Mouse (Mus musculus) liver (tissue): ENCODE measurements around the gene Prcc.
"Not testable (repeated sequence)": the region's sequence is repeated elsewhere in the genome, so short reads cannot be mapped to it uniquely, and the experiment has no call there.

ENCODE experiments used
- DNase-seq: peaks from one replicate; pipeline ENCODE4 v3.0.0-alpha.2; 2020; ENCODE audit warnings: mixed read lengths

The Prcc gene

DNA sequence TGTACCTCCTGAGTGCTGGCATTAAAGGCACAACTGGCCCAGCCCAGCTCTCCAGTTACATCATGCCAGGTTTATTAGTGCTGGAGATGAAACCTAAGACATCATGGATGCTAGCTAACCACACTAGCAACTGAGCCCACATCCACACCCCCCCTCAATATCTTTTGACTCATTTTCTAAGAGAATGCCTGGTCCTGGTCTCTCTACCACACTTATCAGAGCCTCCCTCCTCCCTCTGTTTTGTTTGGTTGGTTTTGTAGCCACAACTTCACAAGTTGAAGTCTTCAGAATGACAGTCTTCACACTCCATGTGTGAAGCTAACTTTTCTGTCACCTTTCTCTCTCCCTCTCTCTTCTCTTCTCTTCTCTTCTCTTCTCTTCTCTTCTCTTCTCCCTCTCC, 44.5 kb downstream of the Prcc start:
- no peak for DNase-seq

DNA sequence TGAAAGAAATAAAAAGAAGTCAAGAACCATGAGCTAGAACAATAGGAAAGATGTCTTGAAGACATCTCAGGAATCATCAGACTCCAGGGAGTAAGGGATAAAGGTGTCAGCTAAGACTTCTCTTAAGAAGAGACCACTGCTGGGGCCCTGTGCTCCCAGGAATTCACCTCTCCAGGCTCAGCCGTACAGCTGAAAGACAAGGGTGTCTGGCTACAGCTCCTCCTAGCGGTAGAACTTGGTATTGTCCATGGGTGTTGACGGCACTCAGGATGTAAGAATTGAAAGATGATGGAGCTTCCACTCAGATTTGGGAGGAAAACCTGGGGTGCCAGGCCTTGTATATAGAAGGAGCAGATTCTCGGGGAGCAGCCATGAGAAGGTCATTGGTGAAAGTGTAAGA, 46.8 kb downstream of the Prcc start:
- DNase-seq: peak; percentile 69

DNA sequence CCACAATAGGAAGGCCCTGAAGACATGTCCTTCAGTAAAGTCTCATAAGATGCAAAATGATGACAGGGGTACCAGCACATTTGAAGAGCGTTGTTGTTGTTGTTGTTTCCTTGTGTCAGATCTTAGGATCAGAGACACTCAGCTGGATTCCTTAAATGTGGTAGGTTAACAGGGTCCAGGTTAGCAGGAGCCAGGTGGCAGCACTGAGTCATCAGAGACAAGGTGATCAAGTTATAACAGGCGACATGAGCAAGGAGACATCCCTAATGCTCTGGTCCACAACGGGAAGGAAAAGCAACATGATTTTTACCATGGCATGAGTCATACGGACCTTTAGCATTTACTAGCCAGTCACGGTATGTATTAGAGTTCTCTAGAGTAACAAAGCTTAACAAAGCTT, 51.9 kb downstream of the Prcc start:
- no peak for DNase-seq

DNA sequence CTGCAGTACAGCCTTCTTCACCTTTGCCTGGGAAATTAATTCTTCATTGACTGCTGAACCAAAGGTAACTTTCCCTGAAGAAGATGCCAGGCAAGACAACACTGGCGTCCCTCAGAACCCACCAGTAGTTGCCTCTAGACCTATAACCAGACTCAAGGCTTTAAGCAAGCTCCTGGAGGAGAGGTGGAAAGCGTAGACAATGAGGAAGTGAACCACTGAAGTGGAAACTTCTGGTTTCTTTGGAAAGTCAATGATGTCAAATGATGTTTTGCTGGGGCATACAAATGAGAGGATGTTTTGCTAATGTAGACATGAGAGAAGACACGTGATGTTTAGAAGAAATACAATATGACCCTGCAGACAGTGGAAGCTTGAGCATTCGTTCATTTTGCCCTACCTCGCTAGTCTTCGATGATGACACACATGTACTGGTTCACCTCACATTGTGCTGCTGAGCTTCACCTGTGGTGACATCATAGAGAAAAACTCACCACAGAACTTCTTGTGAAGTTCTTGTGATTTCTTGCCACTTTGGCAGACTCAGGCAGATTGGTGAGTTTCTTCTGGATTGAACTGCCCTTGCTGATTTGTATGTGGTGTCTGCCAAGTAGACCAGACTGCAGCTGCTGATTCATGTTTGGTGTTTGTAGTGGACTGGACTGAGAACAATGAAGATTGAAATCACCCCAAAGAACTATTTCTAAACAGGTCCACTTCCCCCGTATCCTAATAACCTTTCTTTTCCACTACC, 53.1 kb downstream of the Prcc start:
- DNase-seq: no peak

DNA sequence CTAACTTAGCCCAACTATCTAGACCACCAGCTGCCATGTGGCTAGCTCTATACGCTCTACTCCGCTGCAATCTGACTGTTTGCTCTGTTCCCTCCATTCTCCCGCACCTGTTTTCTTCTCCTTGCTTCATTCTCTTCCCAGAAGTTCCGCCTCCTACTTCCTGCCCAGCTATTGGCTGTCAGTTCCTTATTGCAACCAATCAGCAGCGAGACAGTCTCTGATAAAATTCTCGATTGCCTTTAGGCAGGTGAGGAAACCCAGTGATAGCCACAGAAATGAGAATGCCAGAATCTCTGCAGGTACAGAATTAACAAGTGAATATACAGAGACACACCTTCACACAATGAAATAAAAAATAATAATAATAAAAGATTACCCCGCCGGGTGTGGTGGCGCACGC, 56.4 kb downstream of the Prcc start:
- DNase-seq: no peak

DNA sequence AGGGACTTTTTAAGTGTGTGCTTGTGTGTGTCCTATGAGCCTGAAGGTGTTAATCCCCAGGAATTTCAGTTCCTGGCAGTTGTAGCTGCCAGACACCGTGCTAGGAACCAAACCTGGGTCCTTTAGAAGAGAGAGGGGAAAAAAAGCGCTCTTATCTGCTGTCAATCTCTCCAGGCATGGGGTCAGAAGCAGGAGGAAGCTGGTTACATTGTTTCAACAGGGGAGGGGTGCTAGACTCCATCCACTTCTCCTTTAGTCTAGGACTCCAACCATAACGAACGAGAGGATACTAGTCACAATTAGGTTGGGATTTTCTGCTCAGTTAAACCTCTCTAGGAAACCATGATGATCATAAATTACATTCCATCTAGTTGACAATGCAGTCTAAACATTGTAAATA, 57.0 kb downstream of the Prcc start:
- no peak for DNase-seq

DNA sequence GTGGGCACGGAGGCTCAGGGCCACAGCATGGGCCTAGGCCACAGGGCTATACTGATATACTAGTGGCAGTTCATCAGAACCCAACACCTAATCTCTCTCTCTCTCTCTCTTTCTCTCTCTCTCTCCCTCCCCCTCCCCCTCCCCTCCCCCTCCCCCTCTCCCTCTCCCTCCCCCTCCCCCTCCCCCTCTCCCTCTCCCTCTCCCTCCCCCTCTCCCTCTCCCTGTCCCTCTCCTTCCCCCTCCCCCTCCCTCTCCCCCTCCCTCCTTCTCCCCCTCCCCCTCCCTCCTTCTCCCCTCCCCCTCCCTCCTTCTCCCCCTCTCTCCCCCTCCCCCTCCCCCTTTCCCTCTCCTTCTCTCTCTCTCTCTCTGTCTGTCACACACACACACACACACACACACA, 61.2 kb downstream of the Prcc start, which contains the start of gene Pear1:
Pear1 (minus strand) TSS at position 101 of the 400 bp plus-strand sequence.
- DNase-seq: not testable (repeated sequence)

DNA sequence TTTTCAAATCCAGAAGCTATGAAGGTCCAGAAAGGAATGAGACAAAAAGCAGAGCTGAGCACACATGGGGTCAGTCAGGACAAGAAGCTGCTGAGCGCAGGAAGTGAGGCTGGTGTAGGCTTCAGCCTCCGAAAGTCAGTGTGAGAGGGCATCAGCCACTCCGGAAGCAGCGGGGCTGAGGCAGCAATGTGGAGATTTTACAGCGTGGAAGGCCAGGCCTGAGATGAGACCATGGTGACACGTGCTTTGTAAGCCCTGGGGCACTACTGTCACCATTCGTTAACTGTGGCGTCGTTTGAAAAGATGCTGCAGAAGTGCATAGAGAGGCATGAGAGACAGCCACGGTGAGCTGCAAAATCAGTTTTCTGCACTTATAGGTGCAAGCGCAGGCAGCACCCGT, 67.2 kb downstream of the Prcc start:
- DNase-seq: no peak

DNA sequence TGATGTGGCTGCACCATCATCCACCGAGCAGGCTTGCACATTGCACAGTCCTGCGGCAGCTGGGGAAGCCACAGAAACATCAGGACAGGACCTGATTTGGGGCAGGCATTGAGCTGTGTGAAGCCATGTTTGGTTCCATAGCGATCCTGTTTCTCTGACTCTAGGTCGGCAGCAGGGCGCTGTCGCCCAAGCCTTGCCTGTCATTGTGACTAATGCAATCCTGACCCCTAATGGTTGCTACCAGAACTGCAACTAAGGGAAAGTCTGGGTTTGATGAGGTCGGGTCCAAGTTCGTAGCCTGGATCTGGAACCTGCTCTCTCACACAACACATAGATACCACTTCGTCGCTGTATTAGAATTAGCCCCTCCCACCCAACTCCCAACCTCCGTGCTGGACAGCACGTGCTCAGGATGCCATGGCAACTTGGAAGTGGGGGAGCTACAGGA, 68.7 kb downstream of the Prcc start:
- peak; percentile 67 for DNase-seq

DNA sequence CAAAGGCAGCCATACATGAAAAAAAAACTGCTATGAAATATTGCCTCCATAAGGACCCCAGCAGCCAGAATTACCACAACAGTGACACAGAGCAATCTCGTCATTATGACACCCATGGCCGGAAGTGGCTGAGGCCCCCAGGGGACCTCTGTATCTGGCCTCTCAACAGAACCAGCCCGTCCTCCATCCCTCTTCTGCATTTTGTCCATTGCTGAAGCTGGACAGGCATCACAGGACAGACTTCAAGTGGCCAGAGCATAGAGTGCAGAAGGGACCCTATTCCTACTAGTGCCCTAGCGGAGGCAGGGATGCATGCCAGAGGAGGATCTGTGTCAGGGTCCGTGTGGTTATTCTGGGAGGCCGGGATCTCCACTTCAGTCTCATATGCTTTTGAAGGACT, 69.2 kb downstream of the Prcc start:
- no peak for DNase-seq

DNA sequence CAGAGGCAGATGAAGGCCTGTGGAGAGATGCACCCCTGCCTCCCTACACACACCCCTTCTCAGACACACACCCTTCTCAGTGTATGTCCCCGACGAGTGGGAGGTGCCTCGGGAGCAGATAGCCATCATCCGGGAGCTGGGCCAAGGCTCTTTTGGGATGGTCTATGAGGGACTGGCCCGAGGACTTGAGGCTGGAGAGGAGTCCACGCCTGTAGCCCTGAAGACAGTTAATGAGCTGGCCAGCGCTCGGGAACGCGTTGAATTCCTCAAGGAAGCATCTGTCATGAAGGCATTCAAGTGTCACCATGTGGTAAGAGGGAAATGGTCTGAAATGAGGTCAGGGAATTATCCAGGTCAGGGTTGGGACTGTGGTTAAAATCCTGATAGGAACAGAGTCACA, 72.5 kb downstream of the Prcc start:
- no peak for DNase-seq

DNA sequence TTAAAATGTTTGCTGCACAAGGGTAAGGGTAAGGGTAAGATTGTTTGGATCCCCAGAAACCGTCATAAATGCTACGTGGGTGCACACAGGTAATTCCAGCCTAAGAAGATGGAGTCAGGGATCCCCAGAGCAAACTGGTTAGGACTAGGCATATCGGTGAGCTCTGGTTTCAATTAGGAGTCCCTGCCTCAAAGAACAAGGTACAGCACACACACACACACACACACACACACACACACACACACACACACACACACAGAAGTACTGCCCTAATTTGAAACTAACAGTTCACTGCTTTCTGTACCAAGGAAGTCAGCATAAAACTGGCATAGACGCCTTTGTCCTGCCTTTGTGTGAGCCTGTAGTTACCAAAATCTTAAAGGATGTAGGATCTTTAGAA, 73.0 kb downstream of the Prcc start:
- DNase-seq: no peak

DNA sequence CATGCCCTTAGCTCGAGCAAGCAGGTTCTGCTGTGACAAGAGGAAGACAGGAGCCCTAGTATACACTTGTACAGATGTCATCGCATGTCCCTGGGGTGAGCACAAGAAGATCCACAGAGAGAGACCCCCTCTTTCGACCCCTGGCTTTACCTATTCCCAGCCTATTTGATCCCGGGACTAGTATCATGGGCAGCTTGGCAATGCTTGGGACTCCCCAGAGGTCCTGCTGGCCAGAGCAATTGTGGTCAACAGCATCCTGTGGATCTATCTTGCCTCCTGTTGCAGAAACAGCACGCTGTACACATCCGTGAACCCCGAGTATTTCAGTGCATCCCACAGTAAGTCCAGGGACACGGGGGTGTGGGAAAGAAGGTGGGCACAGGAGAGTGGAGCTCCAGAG, 74.1 kb downstream of the Prcc start:
- DNase-seq: no peak

DNA sequence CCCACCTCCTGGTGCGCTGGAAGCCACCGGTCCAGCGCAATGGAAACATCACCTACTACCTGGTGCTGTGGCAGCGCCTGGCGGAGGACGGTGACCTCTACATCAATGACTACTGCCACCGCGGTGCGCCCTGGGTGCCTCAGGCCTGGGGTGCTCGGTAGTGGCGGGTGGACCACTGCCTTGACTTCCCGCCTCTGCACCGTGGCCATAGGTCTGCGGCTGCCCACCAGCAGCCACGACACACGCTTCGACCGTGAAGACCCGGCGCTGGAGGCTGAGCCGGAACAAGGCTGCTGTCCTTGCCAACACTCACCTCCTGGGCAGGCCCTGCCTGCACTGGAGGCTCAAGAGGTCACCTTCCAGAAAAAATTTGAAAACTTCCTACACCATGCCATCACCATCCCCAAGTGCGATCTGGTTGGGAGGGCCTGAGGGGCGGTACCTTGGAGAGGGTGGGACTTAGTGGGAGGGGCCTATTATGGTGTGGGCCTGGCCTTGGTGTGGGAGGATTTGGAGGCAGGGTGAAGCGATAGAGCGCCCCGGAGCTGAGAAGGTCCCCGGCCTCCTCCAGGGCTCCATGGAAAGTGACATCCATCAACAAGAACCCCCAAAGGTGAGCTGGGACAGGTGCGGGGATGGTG, 76.0 kb downstream of the Prcc start:
- DNase-seq: peak; percentile 21
